Mouse (Mus musculus): ENCODE measurements around the gene Sec61g.
"Not testable (repeated sequence)": the region's sequence is repeated elsewhere in the genome, so short reads cannot be mapped to it uniquely, and the experiment has no call there.

Gene Sec61g

GRCm38 (mm10) chr11:16508052-16508654, at the start of gene Sec61g:
Gene Sec61g (minus strand): TSS chr11:16508484.
- DNase-seq (ENCODE audit: low read depth, low spot score): peak; percentile 93

- DNase-seq (ENCODE audit: low read depth, low spot score): no peak
These were observed 38.3 kb upstream of the Sec61g start for GRCm38 (mm10) chr11:16546421-16547163.

- DNase-seq (ENCODE audit: low read depth, low spot score): no peak
These were observed 29.1 kb upstream of the Sec61g start for GRCm38 (mm10) chr11:16537379-16537778.

GRCm38 (mm10) chr11:16534582-16535553, 26.6 kb upstream of the Sec61g start:
- DNase-seq (ENCODE audit: low read depth, low spot score): peak; percentile 27

GRCm38 (mm10) chr11:16532877-16533276, 24.6 kb upstream of the Sec61g start:
- DNase-seq (ENCODE audit: low read depth, low spot score): peak; percentile 84

GRCm38 (mm10) chr11:16528909-16529308, 20.6 kb upstream of the Sec61g start:
- no peak for DNase-seq (ENCODE audit: low read depth, low spot score)

GRCm38 (mm10) chr11:16528391-16528790, 20.1 kb upstream of the Sec61g start:
- DNase-seq (ENCODE audit: low read depth, low spot score): no peak

- no peak for DNase-seq (ENCODE audit: low read depth, low spot score)
These were observed 19.5 kb upstream of the Sec61g start for GRCm38 (mm10) chr11:16527743-16528142.

GRCm38 (mm10) chr11:16526467-16526866, 18.2 kb upstream of the Sec61g start:
- DNase-seq (ENCODE audit: low read depth, low spot score): no peak

- DNase-seq (ENCODE audit: low read depth, low spot score): peak; percentile 94
These were observed 17.4 kb upstream of the Sec61g start for GRCm38 (mm10) chr11:16525724-16526123.

GRCm38 (mm10) chr11:16524917-16525640, 16.8 kb upstream of the Sec61g start:
- DNase-seq (ENCODE audit: low read depth, low spot score): peak; percentile 82

- not testable (repeated sequence) for DNase-seq (ENCODE audit: low read depth, low spot score)
These were observed 6.8 kb upstream of the Sec61g start for GRCm38 (mm10) chr11:16515081-16515480.

GRCm38 (mm10) chr11:16514221-16514620, 5.9 kb upstream of the Sec61g start:
- DNase-seq (ENCODE audit: low read depth, low spot score): not testable (repeated sequence)

GRCm38 (mm10) chr11:16507385-16508051, 766 bp downstream of the Sec61g start:
- DNase-seq (ENCODE audit: low read depth, low spot score): no peak

- DNase-seq (ENCODE audit: low read depth, low spot score): no peak
These were observed 2.3 kb downstream of the Sec61g start for GRCm38 (mm10) chr11:16505999-16506398.

GRCm38 (mm10) chr11:16503150-16503549, 5.1 kb downstream of the Sec61g start:
- no peak for DNase-seq (ENCODE audit: low read depth, low spot score)

- DNase-seq (ENCODE audit: low read depth, low spot score): no peak
These were observed 5.5 kb downstream of the Sec61g start for GRCm38 (mm10) chr11:16502744-16503143.

- peak; percentile 88 for DNase-seq (ENCODE audit: low read depth, low spot score)
These were observed 9.3 kb downstream of the Sec61g start for GRCm38 (mm10) chr11:16498756-16499680.
